Mouse (Mus musculus) embryonic facial prominence, embryonic 10.5 days (tissue): Measurements from ENCODE around the gene Kcnn1. TPM values are rescaled to one million over a fixed set of nuclear protein-coding genes. Genes with fewer than 3 reads are reported as not detected.
A peak's percentile ranks its signal among the peaks of the same experiment; 100 is the strongest.

Experiments used
- DNase-seq: peaks from one replicate; pipeline ENCODE4 v3.0.0-alpha.2; 2017; ENCODE audit warnings: low spot score
- H3K27ac ChIP-seq: fragments of 300-500 bp; sonication (generic); replicated peaks from 2 replicates; pipeline ENCODE4 v1.5.1; 2016; ENCODE audit warnings: mild to moderate bottlenecking
- H3K27me3 ChIP-seq: fragments of 300-500 bp; sonication (generic); replicated peaks from 2 replicates; pipeline ENCODE4 v1.6.1; 2016; ENCODE audit warnings: low read depth, mild to moderate bottlenecking; ENCODE audit not compliant: poor library complexity, severe bottlenecking
- H3K36me3 ChIP-seq: fragments of 300-500 bp; sonication (generic); replicated peaks from 2 replicates; pipeline ENCODE4 v1.6.1; 2016; ENCODE audit warnings: mild to moderate bottlenecking, moderate library complexity
- H3K4me1 ChIP-seq: fragments of 300-500 bp; sonication (generic); 2 replicates; pipeline ENCODE4 v1.6.1; 2016
- H3K4me3 ChIP-seq: fragments of 300-500 bp; sonication (generic); 2 replicates; pipeline ENCODE4 v1.5.1; 2016; ENCODE audit warnings: mild to moderate bottlenecking, moderate library complexity
- H3K9me3 ChIP-seq: fragments of 300-500 bp; sonication (generic); 2 replicates; pipeline ENCODE4 v1.6.1; 2016; ENCODE audit warnings: mild to moderate bottlenecking
- WGBS: fragments of 180-500 bp; shearing (Covaris S2); methylation state at CpG from one replicate; pipeline ENCODE4 v1.1.7; 2016; 5-methylcytosine and 5-hydroxymethylcytosine counted together
- polyA plus RNA-seq: library from polyadenylated mRNA; unstranded; fragments of >200 nt; fragmentation: Nextera tagmentation; extraction: Ambion mirVana; gene quantifications from 2 replicates; pipeline ENCODE4 v1.2.1, GENCODE M21; 2016

Gene Kcnn1
- polyA plus RNA-seq, 1 experiment from 2014 or later = 5.1 TPM

DNA sequence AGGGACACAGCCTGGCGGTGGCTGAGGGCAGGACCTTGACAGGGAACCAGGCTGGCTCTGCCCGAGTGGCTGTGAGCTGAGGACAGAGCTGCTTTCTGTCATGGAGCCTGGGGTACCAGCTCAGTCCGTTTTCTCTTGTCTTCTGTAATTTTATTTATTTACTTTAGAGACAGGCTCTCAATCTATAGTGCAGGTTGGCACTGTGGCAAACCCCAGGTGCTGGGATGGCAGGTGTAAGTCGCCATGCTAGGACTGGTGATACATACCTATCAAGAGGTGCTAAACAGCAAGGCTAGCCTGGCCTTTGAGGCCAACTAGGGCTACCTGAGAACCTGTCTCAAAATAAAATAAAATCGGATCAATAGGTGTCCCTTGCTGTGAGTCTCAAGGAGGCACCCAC is 7.0 kb downstream of the Kcnn1 start:
- no peaks in the 10 kb centered on the region for H3K9me3 ChIP-seq
- H3K4me3 ChIP-seq = peak overlapping the region; percentile 66; the same call in 1 of the 2 replicates
- WGBS = 66% methylated on average over 5 of the region's 5 CpGs
- no peak overlapping the region for H3K27ac ChIP-seq
- H3K36me3 ChIP-seq = no peaks in the 10 kb centered on the region; the same call in 1 of the 2 replicates
- H3K4me1 ChIP-seq = peaks cover 45% of the 10 kb centered on the region
- H3K27me3 ChIP-seq = peaks cover 45% of the 10 kb centered on the region
- DNase-seq = no peak

- 75% methylated on average over 2 of the region's 2 CpGs for WGBS
- Histone ChIP-seq H3K27ac (no peak overlapping the region), H3K9me3 (no peaks in the 10 kb centered on the region), H3K4me1 (peaks cover 43% of the 10 kb centered on the region), H3K27me3 (peaks cover 31% of the 10 kb centered on the region), H3K4me3 (no peak overlapping the region), H3K36me3 (no peaks in the 10 kb centered on the region; the same call in 1 of the 2 replicates)
- DNase-seq = no peak
Measured at GRCm38 (mm10) chr8:70853863-70854262, 9.2 kb downstream of the Kcnn1 start.

- Histone ChIP-seq H3K27ac (no peak overlapping the region), H3K36me3 (no peaks in the 10 kb centered on the region; the same call in 1 of the 2 replicates), H3K4me1 (peaks cover 32% of the 10 kb centered on the region), H3K27me3 (peaks cover 35% of the 10 kb centered on the region), H3K9me3 (no peaks in the 10 kb centered on the region), H3K4me3 (no peak overlapping the region)
- WGBS = 91% methylated on average over 41 of the region's 41 CpGs
- no peak for DNase-seq
Measured at GRCm38 (mm10) chr8:70852595-70853231, 10.3 kb downstream of the Kcnn1 start.

GRCm38 (mm10) chr8:70851837-70852236 is 11.2 kb downstream of the Kcnn1 start:
- peaks cover 41% of the 10 kb centered on the region for H3K27me3 ChIP-seq
- WGBS = 60% methylated on average over 6 of the region's 6 CpGs
- peaks cover 23% of the 10 kb centered on the region for H3K4me1 ChIP-seq
- DNase-seq = no peak
- no peak overlapping the region for H3K4me3 ChIP-seq
- no peaks in the 10 kb centered on the region; the same call in 1 of the 2 replicates for H3K36me3 ChIP-seq
- no peak overlapping the region for H3K27ac ChIP-seq
- no peaks in the 10 kb centered on the region for H3K9me3 ChIP-seq

DNA sequence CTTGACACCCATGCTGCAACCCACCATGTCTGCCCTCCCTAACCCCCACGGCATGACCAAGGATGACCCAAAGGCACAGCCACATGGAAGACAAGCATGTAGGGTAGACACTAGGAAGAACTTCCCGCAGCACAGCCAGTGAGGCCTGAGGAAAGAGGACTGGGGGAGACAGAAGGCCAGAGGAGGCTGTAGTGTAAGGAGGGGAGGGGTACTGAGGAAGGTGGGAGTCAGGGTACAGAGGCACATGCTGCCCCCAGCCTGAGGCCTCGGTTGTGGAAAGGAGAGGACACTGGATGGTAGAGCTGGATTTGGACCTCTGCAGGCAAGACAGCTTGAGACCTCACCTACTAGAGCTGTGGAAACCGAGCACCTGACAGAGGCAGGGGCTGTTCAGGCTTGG is 12.1 kb downstream of the Kcnn1 start:
- Histone ChIP-seq H3K36me3 (no peaks in the 10 kb centered on the region; the same call in 1 of the 2 replicates), H3K4me1 (peaks cover 17% of the 10 kb centered on the region), H3K27ac (no peak overlapping the region), H3K9me3 (no peaks in the 10 kb centered on the region), H3K27me3 (peaks cover 42% of the 10 kb centered on the region), H3K4me3 (no peak overlapping the region)
- WGBS = 81% methylated on average over 4 of the region's 4 CpGs
- no peak for DNase-seq

GRCm38 (mm10) chr8:70850132-70850845 is 12.8 kb downstream of the Kcnn1 start:
- Histone ChIP-seq H3K36me3 (no peaks in the 10 kb centered on the region; the same call in 1 of the 2 replicates), H3K27ac (no peak overlapping the region), H3K9me3 (no peaks in the 10 kb centered on the region), H3K4me1 (peaks cover 14% of the 10 kb centered on the region), H3K4me3 (no peak overlapping the region), H3K27me3 (peaks cover 36% of the 10 kb centered on the region)
- WGBS = 82% methylated on average over 7 of the region's 7 CpGs
- DNase-seq = no peak

GRCm38 (mm10) chr8:70849333-70849990 is 13.6 kb downstream of the Kcnn1 start:
- WGBS = 87% methylated on average over 3 of the region's 3 CpGs
- Histone ChIP-seq H3K9me3 (no peaks in the 10 kb centered on the region), H3K36me3 (no peaks in the 10 kb centered on the region; the same call in 1 of the 2 replicates), H3K4me3 (no peak overlapping the region), H3K4me1 (peaks cover 17% of the 10 kb centered on the region), H3K27me3 (peaks cover 28% of the 10 kb centered on the region), H3K27ac (no peak overlapping the region)
- no peak for DNase-seq

DNA sequence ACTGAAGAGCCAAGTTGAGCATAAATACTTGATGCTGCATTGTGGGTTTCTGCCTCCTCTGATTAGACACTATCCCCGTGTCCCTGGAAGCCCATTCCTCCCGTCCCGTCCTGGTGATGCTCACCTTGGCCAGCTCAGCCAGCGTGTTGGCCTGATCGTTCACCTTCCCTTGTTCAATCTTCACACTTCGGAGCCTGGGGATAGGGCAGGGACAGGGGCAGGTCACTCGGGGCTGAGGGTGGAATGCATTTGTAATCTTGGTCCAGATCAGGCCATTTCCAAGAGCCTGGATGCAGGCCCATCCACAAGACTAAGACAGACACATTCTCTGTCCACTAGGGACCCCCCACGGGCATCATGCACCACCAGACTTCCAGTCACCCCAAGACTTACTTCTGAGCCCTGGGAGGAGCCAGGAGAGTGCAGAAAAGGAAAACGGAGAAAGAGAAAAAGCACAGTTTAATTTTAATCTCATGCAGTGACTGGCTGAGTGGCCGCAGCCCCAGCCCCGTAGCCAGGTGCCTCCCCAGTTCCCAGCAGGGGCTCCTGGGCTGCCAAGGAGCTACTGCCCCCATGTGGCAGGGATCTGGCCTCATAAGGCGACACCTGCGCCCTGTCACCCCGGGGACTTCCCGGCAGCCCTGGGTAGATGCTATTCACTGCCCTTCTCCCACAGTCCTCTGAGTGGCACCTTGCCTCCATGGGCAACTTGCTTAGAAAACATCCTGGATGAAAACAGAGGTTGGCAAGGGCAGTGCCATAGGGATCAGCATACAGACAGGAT is 16.5 kb downstream of the Kcnn1 start:
- H3K36me3 ChIP-seq = no peaks in the 10 kb centered on the region
- H3K27ac ChIP-seq = no peak overlapping the region
- peaks cover 42% of the 10 kb centered on the region for H3K27me3 ChIP-seq
- no peak overlapping the region for H3K4me3 ChIP-seq
- peaks cover 15% of the 10 kb centered on the region for H3K4me1 ChIP-seq
- DNase-seq = no peak
- no peaks in the 10 kb centered on the region for H3K9me3 ChIP-seq
- WGBS = 59% methylated on average over 15 of the region's 15 CpGs

DNA sequence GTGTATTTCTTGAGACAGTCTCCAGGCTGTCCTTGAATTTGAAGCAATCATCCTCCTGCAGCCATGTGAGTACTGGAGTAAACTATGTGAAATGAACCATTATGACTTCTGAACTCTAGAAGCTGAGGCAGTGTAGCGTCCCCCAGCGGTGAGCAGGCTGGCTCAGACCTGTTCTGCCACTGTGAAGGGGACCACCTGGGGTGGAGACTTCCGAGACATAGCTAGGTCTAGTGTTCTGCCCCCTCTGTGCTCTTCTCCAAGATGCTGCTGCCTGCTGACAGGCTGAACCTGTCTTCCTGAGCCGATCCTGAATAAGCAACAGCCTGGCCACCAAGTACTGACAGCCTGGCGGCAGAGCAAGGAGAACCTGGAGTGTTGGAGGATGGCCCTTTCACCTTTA is 17.9 kb downstream of the Kcnn1 start:
- DNase-seq = no peak
- peaks cover 27% of the 10 kb centered on the region for H3K4me1 ChIP-seq
- H3K27ac ChIP-seq = no peak overlapping the region
- H3K27me3 ChIP-seq = peaks cover 42% of the 10 kb centered on the region
- 37% methylated on average over 5 of the region's 5 CpGs for WGBS
- H3K9me3 ChIP-seq = no peaks in the 10 kb centered on the region
- no peaks in the 10 kb centered on the region for H3K36me3 ChIP-seq
- no peak overlapping the region for H3K4me3 ChIP-seq

DNA sequence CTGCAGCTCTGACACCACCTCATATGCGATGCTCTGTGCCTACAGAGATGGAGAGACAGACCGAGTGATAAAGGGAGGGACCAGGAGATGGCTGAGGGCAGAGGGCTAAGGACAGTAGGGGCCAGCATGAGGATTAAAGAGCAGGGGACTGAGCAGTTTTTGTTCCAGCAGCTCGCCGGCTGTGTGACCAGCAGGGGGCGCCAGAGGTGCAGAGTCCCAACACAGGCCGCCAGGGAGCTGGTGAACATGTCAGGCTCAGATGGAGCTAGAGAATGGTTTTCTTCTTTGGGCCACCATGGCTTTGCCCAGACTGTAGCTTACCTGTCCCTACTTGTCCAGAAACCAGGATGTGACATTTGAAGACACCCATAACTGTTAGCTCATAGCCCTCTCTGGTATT is 18.5 kb downstream of the Kcnn1 start:
- H3K4me1 ChIP-seq = peaks cover 30% of the 10 kb centered on the region
- DNase-seq = peak; percentile 94
- H3K9me3 ChIP-seq = no peaks in the 10 kb centered on the region
- peak overlapping the region; percentile 62 for H3K27ac ChIP-seq
- peak overlapping the region; percentile 27 for H3K4me3 ChIP-seq
- no peaks in the 10 kb centered on the region for H3K36me3 ChIP-seq
- WGBS = under 1% methylated on average over 6 of the region's 6 CpGs
- peaks cover 42% of the 10 kb centered on the region for H3K27me3 ChIP-seq

- H3K36me3 ChIP-seq = no peaks in the 10 kb centered on the region
- peaks cover 33% of the 10 kb centered on the region for H3K4me1 ChIP-seq
- no peak for DNase-seq
- H3K4me3 ChIP-seq = peak overlapping the region; percentile 27
- 90% methylated on average over 8 of the region's 8 CpGs for WGBS
- H3K27me3 ChIP-seq = peaks cover 41% of the 10 kb centered on the region
- H3K27ac ChIP-seq = peak overlapping the region; percentile 62
- no peaks in the 10 kb centered on the region for H3K9me3 ChIP-seq
Measured at GRCm38 (mm10) chr8:70843941-70844340, 19.1 kb downstream of the Kcnn1 start.

DNA sequence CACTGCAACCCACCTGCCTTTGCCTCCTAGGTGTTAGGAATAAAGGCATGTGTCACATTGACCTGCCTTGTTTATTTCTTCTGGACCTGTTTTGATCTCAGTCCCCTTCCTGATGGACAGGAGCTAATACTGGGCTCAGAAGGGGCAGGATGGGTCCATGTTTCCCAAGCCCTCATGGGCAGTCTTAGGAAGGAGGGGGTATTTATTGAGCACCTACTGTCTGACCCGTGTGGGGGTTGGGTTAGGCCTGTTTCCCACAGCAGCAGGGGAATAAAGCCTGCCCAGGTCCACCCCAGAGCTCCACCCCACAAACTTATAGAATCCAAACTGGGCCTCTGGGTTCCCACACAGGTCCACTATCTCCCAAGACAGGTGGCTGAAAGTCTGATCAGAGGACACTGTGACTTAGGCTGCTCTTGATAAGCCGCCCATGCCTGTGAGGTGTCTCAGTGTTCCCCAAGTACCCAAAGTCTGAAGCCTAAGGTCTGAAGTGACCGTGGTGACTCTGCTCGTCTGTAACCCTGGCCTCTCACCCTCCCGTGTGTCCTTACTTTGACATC is 19.8 kb downstream of the Kcnn1 start:
- H3K27me3 ChIP-seq = peaks cover 34% of the 10 kb centered on the region
- no peak for DNase-seq
- H3K36me3 ChIP-seq = no peaks in the 10 kb centered on the region
- no peak overlapping the region for H3K4me3 ChIP-seq
- no peak overlapping the region for H3K27ac ChIP-seq
- H3K9me3 ChIP-seq = no peaks in the 10 kb centered on the region
- peaks cover 39% of the 10 kb centered on the region for H3K4me1 ChIP-seq
- WGBS = 86% methylated on average over 5 of the region's 5 CpGs
